7 mouse cellular contexts compared by ENCODE assay signal in genomic region chr11:61494129-61494997, GRCm38 (mm10). TPM values are rescaled to one million over a fixed set of nuclear protein-coding genes. Genes with fewer than 3 reads are reported as not detected.
DNase-seq lines count a peak whose midpoint lies in the region; ATAC-seq lines count a peak whose summit lies in the region.

Gene Mapk7, minus strand, starts transcription at chr11:61494406.

- H3K4me2 ChIP-seq in intestine, embryonic 16.5 days (ENCODE audit: low read depth, low read length), result peak within 1 kb of the TSS; percentile 71
- H3K4me2 ChIP-seq in midbrain, embryonic 13.5 days (replicated peaks), result peak within 1 kb of the TSS; percentile 88

- H3K4me1 ChIP-seq in intestine, embryonic 16.5 days (ENCODE audit: control insufficient read depth, insufficient read depth, low read length), result peaks cover 11% of the 10 kb centered on the region
- peaks cover 40% of the 10 kb centered on the region for H3K4me1 ChIP-seq in limb, embryonic 10.5 days
- peaks cover 36% of the 10 kb centered on the region for H3K4me1 ChIP-seq in midbrain, embryonic 13.5 days (replicated peaks)

- peaks cover 15% of the 10 kb centered on the region for H3K36me3 ChIP-seq in intestine, embryonic 16.5 days (ENCODE audit: control insufficient read depth, insufficient read depth, low read length)
- peaks cover 37% of the 10 kb centered on the region for H3K36me3 ChIP-seq in limb, embryonic 10.5 days
- peaks cover 34% of the 10 kb centered on the region for H3K36me3 ChIP-seq in midbrain, embryonic 13.5 days

- peak within 1 kb of the TSS; percentile 88 for H3K27ac ChIP-seq in intestine, embryonic 16.5 days (ENCODE audit: low read length)
- H3K27ac ChIP-seq in limb, embryonic 10.5 days, result peak within 1 kb of the TSS; percentile 93
- peak within 1 kb of the TSS; percentile 92 for H3K27ac ChIP-seq in midbrain, embryonic 13.5 days

- ATAC-seq in intestine, embryonic 16.5 days, result peak; percentile 95
- ATAC-seq in midbrain, embryonic 13.5 days, result peak; percentile 98

- H3K4me3 ChIP-seq in intestine, embryonic 16.5 days (ENCODE audit: low read length), result peak within 1 kb of the TSS; percentile 89
- H3K4me3 ChIP-seq in limb, embryonic 10.5 days, result peak within 1 kb of the TSS; percentile 89
- H3K4me3 ChIP-seq in midbrain, embryonic 13.5 days (replicated peaks), result peak within 1 kb of the TSS; percentile 94

- no peaks in the 10 kb centered on the region for H3K27me3 ChIP-seq in intestine, embryonic 16.5 days (replicated peaks; ENCODE audit: control insufficient read depth, insufficient read depth, low read length)
- H3K27me3 ChIP-seq in limb, embryonic 10.5 days (ENCODE audit: low read depth, poor library complexity, severe bottlenecking), result no peaks in the 10 kb centered on the region
- H3K27me3 ChIP-seq in midbrain, embryonic 13.5 days, result no peaks in the 10 kb centered on the region; the same call in 1 of the 2 replicates

- H3K9ac ChIP-seq in intestine, embryonic 16.5 days (ENCODE audit: low read depth, low read length), result peak within 1 kb of the TSS; percentile 87
- peak within 1 kb of the TSS; percentile 93 for H3K9ac ChIP-seq in midbrain, embryonic 13.5 days (replicated peaks)

- H3K9me3 ChIP-seq in intestine, embryonic 16.5 days (ENCODE audit: control insufficient read depth, low read length), result no peaks in the 10 kb centered on the region
- H3K9me3 ChIP-seq in limb, embryonic 10.5 days (replicated peaks), result no peaks in the 10 kb centered on the region
- H3K9me3 ChIP-seq in midbrain, embryonic 13.5 days, result no peaks in the 10 kb centered on the region

- DNase-seq in adrenal gland, postnatal 10 days, result peak; percentile 99
- peak; percentile 99 for DNase-seq in embryo, embryonic 9.5 days (ENCODE audit: extremely low spot score)
- peak; percentile 98 for DNase-seq in gastrocnemius, postnatal 4 days (ENCODE audit: low spot score in 2 of 2)
- DNase-seq in limb, embryonic 10.5 days (ENCODE audit: low spot score), result peak; percentile 100
- peak; percentile 92 for DNase-seq in spleen, adult 12 weeks (ENCODE audit: low spot score)

- WGBS in intestine, embryonic 16.5 days, result 0% methylated on average over 62 of the region's 62 CpGs
- under 1% methylated on average over 62 of the region's 62 CpGs for WGBS in limb, embryonic 10.5 days
- under 1% methylated on average over 62 of the region's 62 CpGs for WGBS in midbrain, embryonic 13.5 days

RNA-seq across cellular contexts. Expression of gene Mapk7, which starts in this region (rescaled TPM):
- total RNA-seq in adrenal gland, postnatal 10 days (2021), result 10 to 100 TPM; 15.7 to 16.5 TPM
- total RNA-seq in gastrocnemius, postnatal 4 days (2021), result 10 to 100 TPM; 20.2 TPM
- 34.2 and 34.9 TPM in 2 replicates for polyA plus RNA-seq in intestine, embryonic 16.5 days (2015; fragmentation: Nextera tagmentation; extraction: Ambion mirVana)
- polyA plus RNA-seq in limb, embryonic 10.5 days (2016; fragmentation: Nextera tagmentation; extraction: Ambion mirVana), result 87.2 and 94.7 TPM in 2 replicates
- 76.6 and 87.2 TPM in 2 replicates for polyA plus RNA-seq in midbrain, embryonic 13.5 days (2015; fragmentation: Nextera tagmentation; extraction: Ambion mirVana)

Comparison
In these comparisons a context has a peak if more than half of its experiments do, and no peak if none do; other contexts are left out.
1. Peak in every context shown above with its lines: DNase-seq, ATAC-seq, H3K4me3 ChIP-seq and H3K27ac ChIP-seq.